Mouse (Mus musculus) limb, embryonic 14.5 days (tissue): Measurements from ENCODE around the gene Tcf25. TPM values are rescaled to one million over a fixed set of nuclear protein-coding genes. Genes with fewer than 3 reads are reported as not detected.

ENCODE experiments used
- ATAC-seq: fragments of 200-750 bp; cut with Nextera tagmentation; 2 replicates; pipeline ENCODE4 v1.8.0; 2017; ENCODE audit warnings: low read depth, moderate number of reproducible peaks, moderate TSS enrichment; ENCODE audit not compliant: low FRiP score
- DNase-seq: peaks from one replicate; pipeline ENCODE4 v3.0.0-alpha.2; 2015; ENCODE audit warnings: low spot score
- H3K27ac ChIP-seq: fragments of 300-500 bp; sonication (generic); replicated peaks from 2 replicates; pipeline ENCODE4 v1.5.1; 2014; ENCODE audit warnings: low read depth, mild to moderate bottlenecking, low read length, moderate library complexity, mixed read lengths
- H3K27me3 ChIP-seq: fragments of 300-500 bp; sonication (generic); 2 replicates; pipeline ENCODE4 v1.6.1; 2014; ENCODE audit warnings: low read length, mixed read lengths; ENCODE audit not compliant: control insufficient read depth, insufficient read depth
- H3K36me3 ChIP-seq: fragments of 300-500 bp; sonication (generic); 2 replicates; pipeline ENCODE4 v1.6.1; 2014; ENCODE audit warnings: mild to moderate bottlenecking, low read length, moderate library complexity, mixed read lengths; ENCODE audit not compliant: control insufficient read depth, insufficient read depth
- H3K4me1 ChIP-seq: fragments of 300-500 bp; sonication (generic); 2 replicates; pipeline ENCODE4 v1.6.1; 2014; ENCODE audit warnings: antibody characterized with exemption, low read length, mixed read lengths; ENCODE audit not compliant: control insufficient read depth, insufficient read depth
- H3K4me2 ChIP-seq: fragments of 300-500 bp; sonication (generic); replicated peaks from 2 replicates; pipeline ENCODE4 v1.6.1; 2014; ENCODE audit warnings: low read depth, mild to moderate bottlenecking, low read length, moderate library complexity; ENCODE audit not compliant: severe bottlenecking
- H3K4me3 ChIP-seq: fragments of 300-500 bp; sonication (generic); replicated peaks from 2 replicates; pipeline ENCODE4 v1.5.1; 2014; ENCODE audit warnings: low read length
- H3K9ac ChIP-seq: fragments of 300-500 bp; sonication (generic); 2 replicates; pipeline ENCODE4 v1.6.1; 2014; ENCODE audit warnings: mild to moderate bottlenecking, low read depth, low read length, moderate library complexity; ENCODE audit not compliant: severe bottlenecking
- H3K9me3 ChIP-seq: fragments of 300-500 bp; sonication (generic); 2 replicates; pipeline ENCODE4 v1.6.1; 2016; ENCODE audit warnings: low read length; ENCODE audit not compliant: control insufficient read depth
- POLR2A ChIP-seq: fragments of 200-500 bp; IDR thresholded peaks from 2 replicates; pipeline ENCODE4 v1.8.0; 2012; ENCODE audit warnings: inconsistent platforms, mild to moderate bottlenecking, moderate library complexity, borderline replicate concordance; ENCODE audit not compliant: insufficient read depth, insufficient read length; ENCODE audit errors: extremely low read depth
- WGBS: fragments of 180-500 bp; shearing (Covaris S2); extraction: QIAGEN DNeasy Blood & Tissue Kit; methylation state at CpG from one replicate; pipeline ENCODE4 v1.1.7; 2014; 5-methylcytosine and 5-hydroxymethylcytosine counted together
- polyA plus RNA-seq, 2 experiments: library from polyadenylated mRNA; depleted of rRNA in 1 of 2; stranded (reverse) in 1 of 2; unstranded in 1 of 2; fragments of >200 nt; fragmentation: Nextera tagmentation in 1 of 2; extraction: Ambion mirVana in 1 of 2; gene quantifications; 2 replicates each; pipeline versions ENCODE4 v1.2.1 to v1.2.3; 2012 to 2014

Gene Tcf25
- polyA plus RNA-seq, 2 experiments, result 153 to 193 TPM

DNA sequence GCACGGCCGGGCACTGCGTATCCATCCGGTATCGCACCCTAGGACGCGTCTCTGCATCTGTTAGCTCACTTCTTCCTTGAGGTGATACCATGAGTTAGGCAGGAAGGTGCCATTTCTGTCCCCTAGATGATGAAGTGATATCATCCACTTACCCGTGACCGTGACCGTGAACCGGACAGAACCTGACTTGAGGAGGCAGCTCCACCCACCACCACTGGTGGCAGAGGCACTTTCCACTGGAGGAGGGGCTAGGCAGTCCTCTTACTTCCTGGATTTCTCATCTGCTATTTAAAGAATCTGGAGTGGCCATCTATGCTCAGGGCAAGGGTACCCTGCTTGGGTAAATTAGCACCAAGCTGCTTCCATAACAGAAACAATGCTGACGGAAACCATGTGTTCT lies 30.1 kb upstream of the Tcf25 start:
- WGBS, result 87% methylated on average over 12 of the region's 12 CpGs
- Histone ChIP-seq H3K9me3 (no peaks in the 10 kb centered on the region), H3K4me3 (no peak overlapping the region), H3K9ac (no peak overlapping the region), H3K4me1 (peaks cover 4% of the 10 kb centered on the region; the same call in 1 of the 2 replicates), H3K36me3 (no peaks in the 10 kb centered on the region), H3K27ac (no peak overlapping the region), H3K4me2 (no peak overlapping the region), H3K27me3 (no peaks in the 10 kb centered on the region)
- no peak for TF ChIP-seq POLR2A
- ATAC-seq (no peak), DNase-seq (no peak)

DNA sequence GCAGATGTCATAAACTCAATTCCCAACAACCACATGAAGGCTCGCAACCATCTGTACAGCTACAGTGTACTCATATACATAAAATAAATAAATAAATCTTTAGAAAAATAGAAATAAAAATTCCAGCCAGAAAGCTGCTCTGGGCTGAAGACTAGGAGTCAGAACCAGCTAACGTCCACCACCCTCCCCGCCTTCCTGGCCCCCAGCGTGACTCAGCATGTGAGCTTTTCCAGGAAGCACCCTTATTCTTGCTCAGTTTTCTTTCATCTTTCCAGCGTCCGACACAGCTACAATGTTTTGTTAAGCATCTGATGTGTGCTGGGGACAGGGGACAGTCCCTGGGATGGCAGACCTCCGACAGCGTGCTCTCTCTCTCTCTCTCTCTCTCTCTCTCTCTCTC lies 28.4 kb upstream of the Tcf25 start:
- no peak overlapping the region for H3K4me2 ChIP-seq
- H3K36me3 ChIP-seq, result no peaks in the 10 kb centered on the region
- no peak for ATAC-seq
- H3K9ac ChIP-seq, result no peak overlapping the region
- no peaks in the 10 kb centered on the region for H3K27me3 ChIP-seq
- no peak overlapping the region for H3K4me3 ChIP-seq
- no peak for TF ChIP-seq POLR2A
- no peak for DNase-seq
- H3K4me1 ChIP-seq, result peaks cover 4% of the 10 kb centered on the region; the same call in 1 of the 2 replicates
- no peak overlapping the region for H3K27ac ChIP-seq
- 81% methylated on average over 8 of the region's 8 CpGs for WGBS
- H3K9me3 ChIP-seq, result no peaks in the 10 kb centered on the region

DNA sequence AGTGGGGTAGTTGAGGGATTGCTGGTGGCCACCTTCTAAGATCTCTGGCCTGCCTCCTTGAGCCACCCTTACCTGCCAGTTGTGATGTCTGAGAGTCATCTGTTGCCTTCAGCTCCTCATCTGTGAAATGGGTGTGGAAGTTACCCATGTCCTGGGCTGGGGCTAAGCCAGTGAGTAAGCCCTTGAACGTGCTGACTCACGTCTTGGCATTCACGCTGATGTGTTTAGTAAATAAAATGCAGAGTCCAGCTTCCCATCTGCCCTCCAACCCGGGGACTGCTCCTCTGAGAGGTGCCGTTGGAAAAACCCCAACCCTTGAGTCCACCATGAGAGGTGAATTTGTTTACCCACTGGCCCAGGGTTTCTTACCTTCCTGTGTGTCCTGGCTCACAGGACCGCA lies 27.7 kb upstream of the Tcf25 start:
- Histone ChIP-seq H3K4me2 (no peak overlapping the region), H3K9ac (no peak overlapping the region), H3K4me3 (no peak overlapping the region), H3K4me1 (peaks cover 4% of the 10 kb centered on the region; the same call in 1 of the 2 replicates), H3K27me3 (no peaks in the 10 kb centered on the region), H3K36me3 (no peaks in the 10 kb centered on the region), H3K27ac (no peak overlapping the region), H3K9me3 (no peaks in the 10 kb centered on the region)
- WGBS, result 83% methylated on average over 6 of the region's 6 CpGs
- DNase-seq (no peak), ATAC-seq (no peak)
- no peak for TF ChIP-seq POLR2A

- Histone ChIP-seq H3K9me3 (no peaks in the 10 kb centered on the region), H3K4me1 (peaks cover 4% of the 10 kb centered on the region; the same call in 1 of the 2 replicates), H3K4me2 (no peak overlapping the region), H3K4me3 (no peak overlapping the region), H3K27me3 (no peaks in the 10 kb centered on the region), H3K27ac (no peak overlapping the region), H3K36me3 (no peaks in the 10 kb centered on the region), H3K9ac (no peak overlapping the region)
- 66% methylated on average over 2 of the region's 2 CpGs for WGBS
- no peak for DNase-seq
- ATAC-seq, result no peak
- TF ChIP-seq POLR2A, result no peak
Observed at GRCm38 (mm10) chr8:123347293-123347692, 26.3 kb upstream of the Tcf25 start.

DNA sequence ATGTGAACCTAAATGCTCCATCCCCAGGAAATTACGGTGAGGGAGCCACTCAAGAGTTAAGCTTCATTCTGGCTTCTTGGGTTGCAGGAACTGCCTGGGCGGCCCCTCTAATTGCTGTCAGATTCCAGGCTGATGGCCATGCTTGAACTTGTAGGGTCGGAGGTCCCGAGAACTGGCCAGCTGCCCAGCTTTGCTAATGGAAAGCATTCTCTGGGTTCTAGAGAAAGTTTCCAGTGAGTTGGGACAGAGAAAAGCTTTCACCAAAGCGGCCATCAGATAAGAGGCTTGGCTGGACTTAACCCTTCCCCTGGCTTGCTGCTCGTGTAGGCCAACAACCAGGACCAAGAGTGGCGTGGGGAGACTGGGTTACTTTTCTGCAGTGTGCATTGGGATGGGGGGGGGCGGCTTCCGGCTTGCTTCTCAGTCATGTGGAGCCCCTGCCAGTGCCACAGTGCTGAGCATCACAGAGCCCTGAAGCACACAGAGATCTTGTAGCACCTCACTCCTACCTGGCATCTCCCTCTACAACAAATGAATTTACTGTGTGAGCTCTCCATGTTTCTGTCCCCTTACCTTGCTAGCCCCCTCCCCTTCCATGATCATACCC lies 25.2 kb upstream of the Tcf25 start:
- peak; percentile 30; the same call in 1 of the 2 replicates for ATAC-seq
- DNase-seq, result peak; percentile 68
- 24% methylated on average over 9 of the region's 9 CpGs for WGBS
- no peaks in the 10 kb centered on the region for H3K27me3 ChIP-seq
- no peaks in the 10 kb centered on the region for H3K36me3 ChIP-seq
- H3K9ac ChIP-seq, result no peak overlapping the region
- peaks cover 4% of the 10 kb centered on the region; the same call in 1 of the 2 replicates for H3K4me1 ChIP-seq
- TF ChIP-seq POLR2A, result no peak
- no peaks in the 10 kb centered on the region for H3K9me3 ChIP-seq
- H3K4me3 ChIP-seq, result no peak overlapping the region
- no peak overlapping the region for H3K4me2 ChIP-seq
- H3K27ac ChIP-seq, result no peak overlapping the region
